Mouse (Mus musculus) naive thymus-derived CD4-positive, alpha-beta T cell, adult 5 months (primary cell): ENCODE data around the gene 6030408B16Rik. TPM values are rescaled to one million over a fixed set of nuclear protein-coding genes. Genes with fewer than 3 reads are reported as not detected.

ENCODE experiments used
- polyA plus RNA-seq: library from polyadenylated mRNA; unstranded; fragments of 100-300 nt; shearing (Covaris generic); gene quantifications from one replicate; pipeline ENCODE4 v1.2.1, GENCODE M21; 2017

6030408B16Rik gene
- polyA plus RNA-seq: not detected

DNA sequence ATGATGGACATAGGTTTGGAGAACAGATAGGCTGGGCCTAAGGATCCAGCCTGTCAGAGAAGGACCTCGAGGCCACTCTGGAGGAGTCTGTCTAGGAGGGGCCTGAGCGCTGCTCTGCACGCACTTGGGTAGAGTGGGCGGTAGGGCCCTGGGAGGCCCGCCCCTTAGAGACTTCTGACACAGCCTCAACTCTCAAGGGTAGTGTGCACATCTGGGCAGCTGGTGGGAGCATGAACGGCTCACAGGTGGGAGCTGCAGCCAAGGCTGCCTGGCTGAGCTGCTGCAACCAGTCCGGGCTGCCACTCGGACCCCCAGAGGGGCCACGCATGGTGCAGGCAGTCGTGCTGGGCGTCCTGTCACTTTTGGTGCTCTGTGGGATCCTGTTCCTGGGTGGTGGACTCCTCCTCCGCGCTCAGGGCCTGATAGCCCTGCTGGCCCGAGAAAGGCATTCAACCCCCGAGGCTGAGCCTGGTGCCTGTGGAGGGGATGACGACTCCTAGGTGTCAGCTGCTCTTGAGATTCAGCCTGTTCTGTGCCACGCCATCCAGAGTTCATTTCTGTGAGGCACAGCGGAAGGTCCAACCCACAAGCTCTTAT, at the start of gene 6030408B16Rik:
TSS of gene 6030408B16Rik (plus strand) at position 188 of the 597 bp plus-strand sequence.

GRCm38 (mm10) chr15:101253886-101254795, 38.9 kb upstream of the 6030408B16Rik start, which contains the start of gene Nr4a1:
Nr4a1 (plus strand) TSS chr15:101254269.

GRCm38 (mm10) chr15:101283911-101284750, 8.9 kb upstream of the 6030408B16Rik start, which contains the start of gene Atg101:
Atg101 (plus strand) TSS chr15:101284272.

Other genes starting within 250 kb of the 6030408B16Rik start
- not detected for gene Gm47841, start 245.8 kb upstream of the 6030408B16Rik start, polyA plus RNA-seq
- not detected for gene Fignl2, start 214.6 kb upstream of the 6030408B16Rik start, polyA plus RNA-seq
- gene Ankrd33, start 177.5 kb upstream of the 6030408B16Rik start, polyA plus RNA-seq: not detected
- gene Acvrl1, start 164.7 kb upstream of the 6030408B16Rik start, polyA plus RNA-seq: 19.4 TPM
- gene Acvr1b, start 119.1 kb upstream of the 6030408B16Rik start, polyA plus RNA-seq: 4.6 TPM
- 13.2 TPM for gene Grasp, start 69.0 kb upstream of the 6030408B16Rik start, polyA plus RNA-seq
- gene Nr4a1, start 38.9 kb upstream of the 6030408B16Rik start, polyA plus RNA-seq: 458 TPM
- 99.9 TPM for gene Atg101, start 8.9 kb upstream of the 6030408B16Rik start, polyA plus RNA-seq
- not detected for gene Krt80, start 77.0 kb downstream of the 6030408B16Rik start, polyA plus RNA-seq
- gene Krt7, start 117.8 kb downstream of the 6030408B16Rik start, polyA plus RNA-seq: not detected
- gene Krt87, start 145.6 kb downstream of the 6030408B16Rik start, polyA plus RNA-seq: not detected
- not detected for gene Krt88, start 154.5 kb downstream of the 6030408B16Rik start, polyA plus RNA-seq
- not detected for gene Krt81, start 170.5 kb downstream of the 6030408B16Rik start, polyA plus RNA-seq
- not detected for gene Krt86, start 180.3 kb downstream of the 6030408B16Rik start, polyA plus RNA-seq
- gene Krt83, start 198.3 kb downstream of the 6030408B16Rik start, polyA plus RNA-seq: not detected
- gene Gm49425, start 224.0 kb downstream of the 6030408B16Rik start, polyA plus RNA-seq: not detected
- gene Krt84, start 239.6 kb downstream of the 6030408B16Rik start, polyA plus RNA-seq: not detected